Mouse (Mus musculus): ENCODE data around the gene Cacnb1. TPM values are rescaled to one million over a fixed set of nuclear protein-coding genes. Genes with fewer than 3 reads are reported as not detected.
A peak's percentile ranks its signal among the peaks of the same experiment; 100 is the strongest.

Cacnb1 gene
- 19.6 and 31.1 TPM in 2 replicates for polyA plus RNA-seq (2015; fragmentation: Nextera tagmentation; extraction: Ambion mirVana)

- Histone ChIP-seq H3K9me3 (no peaks in the 10 kb centered on the region), H3K4me1 (peaks cover 49% of the 10 kb centered on the region), H3K27ac (peak within 1 kb of the TSS; percentile 91), H3K4me2 (peak within 1 kb of the TSS; percentile 84), H3K9ac (peak within 1 kb of the TSS; percentile 80), H3K27me3 (no peaks in the 10 kb centered on the region), H3K36me3 (peaks cover 8% of the 10 kb centered on the region), H3K4me3 (peak within 1 kb of the TSS; percentile 88)
- peak; percentile 40; the same call in 1 of the 2 replicates for ATAC-seq (ENCODE audit: insufficient number of reproducible peaks, low FRiP score, low TSS enrichment, low read depth)
- under 1% methylated on average over 49 of the region's 52 CpGs for WGBS
Observed at GRCm38 (mm10) chr11:98022555-98023371, at the start of gene Cacnb1. Cacnb1 (minus strand) TSS chr11:98023034.

- H3K4me3 ChIP-seq = no peak overlapping the region
- WGBS = 93% methylated on average over 21 of the region's 21 CpGs
Observed at GRCm38 (mm10) chr11:98067255-98067654, 44.4 kb upstream of the Cacnb1 start.

GRCm38 (mm10) chr11:98066201-98066600 is 43.4 kb upstream of the Cacnb1 start:
- Histone ChIP-seq H3K9me3 (no peaks in the 10 kb centered on the region), H3K9ac (no peak overlapping the region), H3K27ac (no peak overlapping the region), H3K4me3 (no peak overlapping the region), H3K4me2 (no peak overlapping the region), H3K4me1 (peaks cover 14% of the 10 kb centered on the region; the same call in 1 of the 2 replicates), H3K27me3 (no peaks in the 10 kb centered on the region; the same call in 1 of the 2 replicates), H3K36me3 (no peaks in the 10 kb centered on the region)
- 91% methylated on average over 12 of the region's 12 CpGs for WGBS
- ATAC-seq (ENCODE audit: insufficient number of reproducible peaks, low FRiP score, low TSS enrichment, low read depth) = no peak

More at GRCm38 (mm10) chr11:98067255-98067654, 44.4 kb upstream of the Cacnb1 start:
- H3K27me3 ChIP-seq = no peaks in the 10 kb centered on the region; the same call in 1 of the 2 replicates
- H3K36me3 ChIP-seq = no peaks in the 10 kb centered on the region
- no peak overlapping the region for H3K27ac ChIP-seq
- H3K9ac ChIP-seq = no peak overlapping the region
- ATAC-seq (ENCODE audit: insufficient number of reproducible peaks, low FRiP score, low TSS enrichment, low read depth) = no peak
- H3K4me2 ChIP-seq = no peak overlapping the region
- no peaks in the 10 kb centered on the region for H3K9me3 ChIP-seq
- H3K4me1 ChIP-seq = peaks cover 10% of the 10 kb centered on the region; the same call in 1 of the 2 replicates

- Histone ChIP-seq H3K27me3 (no peaks in the 10 kb centered on the region; the same call in 1 of the 2 replicates), H3K4me3 (no peak overlapping the region), H3K4me1 (peaks cover 24% of the 10 kb centered on the region), H3K9me3 (no peaks in the 10 kb centered on the region), H3K27ac (no peak overlapping the region), H3K36me3 (no peaks in the 10 kb centered on the region), H3K9ac (no peak overlapping the region), H3K4me2 (no peak overlapping the region)
- 54% methylated on average over 6 of the region's 6 CpGs for whole genome bisulfite sequencing
- ATAC-seq (ENCODE audit: insufficient number of reproducible peaks, low FRiP score, low TSS enrichment, low read depth) = no peak
Observed at GRCm38 (mm10) chr11:98061904-98062562, 39.2 kb upstream of the Cacnb1 start.

GRCm38 (mm10) chr11:98061441-98061840 is 38.6 kb upstream of the Cacnb1 start:
- no peaks in the 10 kb centered on the region; the same call in 1 of the 2 replicates for H3K27me3 ChIP-seq
- peaks cover 24% of the 10 kb centered on the region for H3K4me1 ChIP-seq
- H3K9me3 ChIP-seq = no peaks in the 10 kb centered on the region
- 58% methylated on average over 3 of the region's 3 CpGs for WGBS
- H3K36me3 ChIP-seq = no peaks in the 10 kb centered on the region
- H3K27ac ChIP-seq = no peak overlapping the region
- no peak overlapping the region for H3K9ac ChIP-seq
- no peak for ATAC-seq (ENCODE audit: insufficient number of reproducible peaks, low FRiP score, low TSS enrichment, low read depth)
- no peak overlapping the region for H3K4me2 ChIP-seq
- H3K4me3 ChIP-seq = no peak overlapping the region

GRCm38 (mm10) chr11:98060104-98060692 is 37.4 kb upstream of the Cacnb1 start:
- Histone ChIP-seq H3K27me3 (peaks cover 6% of the 10 kb centered on the region; the same call in 1 of the 2 replicates), H3K4me1 (peaks cover 19% of the 10 kb centered on the region), H3K4me2 (no peak overlapping the region), H3K27ac (no peak overlapping the region), H3K9me3 (no peaks in the 10 kb centered on the region), H3K9ac (no peak overlapping the region), H3K4me3 (no peak overlapping the region), H3K36me3 (no peaks in the 10 kb centered on the region)
- 75% methylated on average over 5 of the region's 5 CpGs for WGBS
- ATAC-seq (ENCODE audit: insufficient number of reproducible peaks, low FRiP score, low TSS enrichment, low read depth) = no peak

- H3K4me2 ChIP-seq = no peak overlapping the region
- no peak for ATAC-seq (ENCODE audit: insufficient number of reproducible peaks, low FRiP score, low TSS enrichment, low read depth)
- no peaks in the 10 kb centered on the region for H3K9me3 ChIP-seq
- peaks cover 15% of the 10 kb centered on the region for H3K4me1 ChIP-seq
- H3K27ac ChIP-seq = no peak overlapping the region
- 46% methylated on average over 7 of the region's 7 CpGs for WGBS
- H3K4me3 ChIP-seq = no peak overlapping the region
- no peaks in the 10 kb centered on the region for H3K36me3 ChIP-seq
- H3K9ac ChIP-seq = no peak overlapping the region
- H3K27me3 ChIP-seq = peaks cover 6% of the 10 kb centered on the region; the same call in 1 of the 2 replicates
Observed at GRCm38 (mm10) chr11:98059662-98060061, 36.8 kb upstream of the Cacnb1 start.

GRCm38 (mm10) chr11:98057998-98058397 is 35.2 kb upstream of the Cacnb1 start:
- H3K4me3 ChIP-seq = no peak overlapping the region
- peaks cover 23% of the 10 kb centered on the region for H3K4me1 ChIP-seq
- no peaks in the 10 kb centered on the region for H3K36me3 ChIP-seq
- H3K4me2 ChIP-seq = no peak overlapping the region
- H3K9me3 ChIP-seq = no peaks in the 10 kb centered on the region
- no peak overlapping the region for H3K9ac ChIP-seq
- H3K27me3 ChIP-seq = peaks cover 19% of the 10 kb centered on the region
- H3K27ac ChIP-seq = no peak overlapping the region
- WGBS = 80% methylated on average over 5 of the region's 5 CpGs
- no peak for ATAC-seq (ENCODE audit: insufficient number of reproducible peaks, low FRiP score, low TSS enrichment, low read depth)

GRCm38 (mm10) chr11:98057466-98057865 is 34.6 kb upstream of the Cacnb1 start:
- Histone ChIP-seq H3K36me3 (no peaks in the 10 kb centered on the region), H3K9me3 (no peaks in the 10 kb centered on the region), H3K9ac (no peak overlapping the region), H3K4me3 (no peak overlapping the region), H3K27ac (peak overlapping the region; percentile 47; the same call in 1 of the 2 replicates), H3K4me1 (peaks cover 28% of the 10 kb centered on the region), H3K27me3 (peaks cover 24% of the 10 kb centered on the region), H3K4me2 (0 out of 2 replicates have a peak overlapping the region, but pooled peaks have one; percentile 19)
- WGBS = 22% methylated on average over 9 of the region's 9 CpGs
- no peak for ATAC-seq (ENCODE audit: insufficient number of reproducible peaks, low FRiP score, low TSS enrichment, low read depth)

- H3K4me1 ChIP-seq = peaks cover 33% of the 10 kb centered on the region
- peak within 1 kb of the TSS; percentile 40 for H3K9ac ChIP-seq
- no peaks in the 10 kb centered on the region for H3K36me3 ChIP-seq
- WGBS = 2% methylated on average over 42 of the region's 48 CpGs
- H3K27me3 ChIP-seq = peaks cover 59% of the 10 kb centered on the region
- H3K9me3 ChIP-seq = no peaks in the 10 kb centered on the region
- H3K4me3 ChIP-seq = peak within 1 kb of the TSS; percentile 48
- peak; percentile 82 for ATAC-seq (ENCODE audit: insufficient number of reproducible peaks, low FRiP score, low TSS enrichment, low read depth)
- no peak within 1 kb of the TSS for H3K27ac ChIP-seq
- H3K4me2 ChIP-seq = peak within 1 kb of the TSS; percentile 81
Observed at GRCm38 (mm10) chr11:98052989-98053834, 30.4 kb upstream of the Cacnb1 start, which contains the start of gene Stac2. Stac2 (minus strand) TSS chr11:98053462.
